Mouse (Mus musculus) CH12.LX (cell line): Measurements from ENCODE around the gene Phkg2.

Experiments
- CTCF ChIP-seq, 2 experiments: IDR thresholded peaks in 1 of 2; conservative IDR thresholded peaks in 1 of 2; 2 replicates each; pipeline ENCODE4 v1.5.1; 2011 to 2012; ENCODE audit warnings: low read depth in 2 of 2, low read length in 2 of 2, improper control_type of control experiment in 1 of 2, inconsistent platforms in 1 of 2, mild to moderate bottlenecking in 1 of 2, moderate library complexity in 1 of 2
- GABPA ChIP-seq: IDR thresholded peaks from 2 replicates; pipeline ENCODE4 v1.6.1; 2012; ENCODE audit warnings: low read depth, low read length, improper control_type of control experiment, inconsistent platforms; ENCODE audit not compliant: insufficient replicate concordance
- MXI1 ChIP-seq: IDR thresholded peaks from 2 replicates; pipeline ENCODE4 v1.6.1; 2011; ENCODE audit warnings: mild to moderate bottlenecking, low read depth, low read length, improper control_type of control experiment
- PAX5 ChIP-seq: IDR thresholded peaks from 2 replicates; pipeline ENCODE4 v1.6.1; 2012; ENCODE audit warnings: low read length, inconsistent platforms, mixed read lengths
- POLR2AphosphoS2 ChIP-seq: IDR thresholded peaks from 2 replicates; pipeline ENCODE4 v1.6.1; 2011; ENCODE audit warnings: low read depth, low read length, improper control_type of control experiment
- ZKSCAN1 ChIP-seq: IDR thresholded peaks from 2 replicates; pipeline ENCODE4 v1.6.1; 2012; ENCODE audit warnings: low read depth, inconsistent platforms, low read length, improper control_type of control experiment, borderline replicate concordance

DNA sequence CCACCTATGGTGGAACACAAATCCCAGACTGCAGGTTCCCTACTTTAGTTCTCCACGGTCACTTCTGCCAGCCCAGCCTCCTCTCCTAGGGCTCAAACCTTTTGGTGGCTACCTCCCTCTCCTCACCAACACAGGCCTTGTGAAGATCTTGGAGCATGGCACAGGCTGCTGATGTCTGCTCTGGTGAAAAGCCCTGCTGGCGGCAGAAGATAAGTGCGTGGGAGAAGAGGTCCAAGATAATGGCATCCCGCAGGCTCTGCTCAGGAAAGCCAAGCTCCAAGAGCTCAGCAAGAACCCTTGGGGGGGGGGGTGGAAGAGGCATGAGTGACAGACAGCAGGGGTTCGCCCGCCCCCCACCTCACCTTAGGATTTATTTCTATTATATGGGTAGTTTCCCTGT lies 13.0 kb downstream of the Phkg2 start:
- TF ChIP-seq MXI1 (no peak), POLR2AphosphoS2 (no peak), PAX5 (no peak), GABPA (no peak), ZKSCAN1 (no peak), CTCF (conservative IDR thresholded peaks at IDR 0.05 in 1 of 2, IDR thresholded peaks at IDR 0.05 in 1 of 2; ENCODE audit: low read depth in 2 of 2, low read length in 2 of 2) (no peak)
